Mouse (Mus musculus): ENCODE results near the gene Atcay.

- no peak for TF ChIP-seq GATA1 (IDR thresholded peaks at IDR 0.05; ENCODE audit: low read length)
- no peak for TF ChIP-seq TAL1 (IDR thresholded peaks at IDR 0.05; ENCODE audit: low read length)
Observed at GRCm38 (mm10) chr10:81279496-81279895, 48.9 kb upstream of the Atcay start.

All from erythroblast, embryonic 14.5 days (primary cell).